Mouse (Mus musculus): ENCODE measurements around the gene Slc9b2. TPM values are rescaled to one million over a fixed set of nuclear protein-coding genes. Genes with fewer than 3 reads are reported as not detected.

Gene Slc9b2
- polyA plus RNA-seq, 1 experiment from 2014 or later: 1.0 TPM

- no peak overlapping the region for H3K9ac ChIP-seq
- no peak overlapping the region for H3K4me2 ChIP-seq
- H3K4me1 ChIP-seq: peaks cover under 1% of the 10 kb centered on the region; the same call in 1 of the 2 replicates
- ATAC-seq (ENCODE audit: extremely low read depth, insufficient number of reproducible peaks, low FRiP score, low TSS enrichment): no peak
- no peaks in the 10 kb centered on the region for H3K36me3 ChIP-seq
- 53% methylated on average over 3 of the region's 3 CpGs for WGBS
- H3K9me3 ChIP-seq: no peaks in the 10 kb centered on the region
- no peak overlapping the region for H3K4me3 ChIP-seq
- H3K27me3 ChIP-seq (replicated peaks): no peaks in the 10 kb centered on the region
- no peak overlapping the region for H3K27ac ChIP-seq (replicated peaks)
Observed at GRCm38 (mm10) chr3:135285807-135286206, 21.7 kb upstream of the Slc9b2 start.

GRCm38 (mm10) chr3:135288138-135288750 is 19.3 kb upstream of the Slc9b2 start:
- ATAC-seq (ENCODE audit: extremely low read depth, insufficient number of reproducible peaks, low FRiP score, low TSS enrichment): no peak
- 75% methylated on average over 8 of the region's 8 CpGs for WGBS
- no peak overlapping the region for H3K27ac ChIP-seq (replicated peaks)
- no peaks in the 10 kb centered on the region for H3K9me3 ChIP-seq
- H3K9ac ChIP-seq: no peak overlapping the region
- no peak overlapping the region for H3K4me2 ChIP-seq
- no peak overlapping the region for H3K4me3 ChIP-seq
- no peaks in the 10 kb centered on the region for H3K27me3 ChIP-seq (replicated peaks)
- no peaks in the 10 kb centered on the region for H3K4me1 ChIP-seq
- no peaks in the 10 kb centered on the region for H3K36me3 ChIP-seq

- no peak for ATAC-seq (ENCODE audit: extremely low read depth, insufficient number of reproducible peaks, low FRiP score, low TSS enrichment)
- Histone ChIP-seq H3K9ac (no peak overlapping the region), H3K36me3 (no peaks in the 10 kb centered on the region), H3K4me1 (peaks cover 7% of the 10 kb centered on the region), H3K4me3 (no peak overlapping the region), H3K4me2 (no peak overlapping the region), H3K27me3 (replicated peaks) (no peaks in the 10 kb centered on the region), H3K9me3 (no peaks in the 10 kb centered on the region), H3K27ac (replicated peaks) (no peak overlapping the region)
- WGBS: 88% methylated on average over 1 of the region's 1 CpGs
Observed at GRCm38 (mm10) chr3:135289148-135289547, 18.4 kb upstream of the Slc9b2 start.

GRCm38 (mm10) chr3:135290249-135290894 is 17.1 kb upstream of the Slc9b2 start:
- H3K9me3 ChIP-seq: no peaks in the 10 kb centered on the region
- no peaks in the 10 kb centered on the region for H3K27me3 ChIP-seq (replicated peaks)
- no peak overlapping the region for H3K9ac ChIP-seq
- H3K36me3 ChIP-seq: no peaks in the 10 kb centered on the region
- peaks cover 7% of the 10 kb centered on the region for H3K4me1 ChIP-seq
- no peak for ATAC-seq (ENCODE audit: extremely low read depth, insufficient number of reproducible peaks, low FRiP score, low TSS enrichment)
- no peak overlapping the region for H3K4me3 ChIP-seq
- H3K4me2 ChIP-seq: no peak overlapping the region
- 99% methylated on average over 7 of the region's 7 CpGs for WGBS
- no peak overlapping the region for H3K27ac ChIP-seq (replicated peaks)

- H3K4me1 ChIP-seq: peaks cover 7% of the 10 kb centered on the region
- H3K27me3 ChIP-seq (replicated peaks): no peaks in the 10 kb centered on the region
- 29% methylated on average over 7 of the region's 7 CpGs for WGBS
- H3K9me3 ChIP-seq: no peaks in the 10 kb centered on the region
- no peak for ATAC-seq (ENCODE audit: extremely low read depth, insufficient number of reproducible peaks, low FRiP score, low TSS enrichment)
- no peaks in the 10 kb centered on the region for H3K36me3 ChIP-seq
- no peak overlapping the region for H3K9ac ChIP-seq
- no peak overlapping the region for H3K4me3 ChIP-seq
- H3K4me2 ChIP-seq: no peak overlapping the region
- H3K27ac ChIP-seq (replicated peaks): no peak overlapping the region
Observed at GRCm38 (mm10) chr3:135293703-135294102, 13.8 kb upstream of the Slc9b2 start.

GRCm38 (mm10) chr3:135295559-135295958 is 11.9 kb upstream of the Slc9b2 start:
- no peak overlapping the region for H3K27ac ChIP-seq (replicated peaks)
- no peaks in the 10 kb centered on the region for H3K9me3 ChIP-seq
- no peak overlapping the region for H3K4me2 ChIP-seq
- WGBS: 86% methylated on average over 1 of the region's 1 CpGs
- no peaks in the 10 kb centered on the region for H3K27me3 ChIP-seq (replicated peaks)
- no peak overlapping the region for H3K4me3 ChIP-seq
- H3K4me1 ChIP-seq: peaks cover 7% of the 10 kb centered on the region
- ATAC-seq (ENCODE audit: extremely low read depth, insufficient number of reproducible peaks, low FRiP score, low TSS enrichment): no peak
- H3K9ac ChIP-seq: no peak overlapping the region
- H3K36me3 ChIP-seq: no peaks in the 10 kb centered on the region

- Histone ChIP-seq H3K9ac (no peak overlapping the region), H3K4me1 (peaks cover 6% of the 10 kb centered on the region), H3K27ac (replicated peaks) (no peak overlapping the region), H3K36me3 (no peaks in the 10 kb centered on the region), H3K9me3 (no peaks in the 10 kb centered on the region), H3K4me3 (no peak overlapping the region), H3K27me3 (replicated peaks) (no peaks in the 10 kb centered on the region), H3K4me2 (no peak overlapping the region)
- ATAC-seq (ENCODE audit: extremely low read depth, insufficient number of reproducible peaks, low FRiP score, low TSS enrichment): no peak
- 54% methylated on average over 3 of the region's 3 CpGs for WGBS
Observed at GRCm38 (mm10) chr3:135298560-135298959, 8.9 kb upstream of the Slc9b2 start.

GRCm38 (mm10) chr3:135300081-135300480 is 7.4 kb upstream of the Slc9b2 start:
- no peak for ATAC-seq (ENCODE audit: extremely low read depth, insufficient number of reproducible peaks, low FRiP score, low TSS enrichment)
- 62% methylated on average over 6 of the region's 6 CpGs for WGBS

GRCm38 (mm10) chr3:135304060-135304459 is 3.4 kb upstream of the Slc9b2 start:
- Histone ChIP-seq H3K4me2 (no peak overlapping the region), H3K27me3 (replicated peaks) (peaks cover 6% of the 10 kb centered on the region; the same call in 1 of the 2 replicates), H3K4me1 (no peaks in the 10 kb centered on the region), H3K4me3 (no peak overlapping the region), H3K9me3 (no peaks in the 10 kb centered on the region), H3K9ac (no peak overlapping the region), H3K36me3 (no peaks in the 10 kb centered on the region), H3K27ac (replicated peaks) (no peak overlapping the region)
- ATAC-seq (ENCODE audit: extremely low read depth, insufficient number of reproducible peaks, low FRiP score, low TSS enrichment): no peak
- WGBS: 33% methylated on average over 6 of the region's 6 CpGs

More at GRCm38 (mm10) chr3:135300081-135300480, 7.4 kb upstream of the Slc9b2 start:
- H3K27ac ChIP-seq (replicated peaks): no peak overlapping the region
- H3K4me3 ChIP-seq: no peak overlapping the region
- H3K9me3 ChIP-seq: no peaks in the 10 kb centered on the region
- no peak overlapping the region for H3K9ac ChIP-seq
- H3K36me3 ChIP-seq: no peaks in the 10 kb centered on the region
- no peaks in the 10 kb centered on the region for H3K4me1 ChIP-seq
- no peak overlapping the region for H3K4me2 ChIP-seq
- H3K27me3 ChIP-seq (replicated peaks): no peaks in the 10 kb centered on the region

GRCm38 (mm10) chr3:135304566-135304965 is 2.9 kb upstream of the Slc9b2 start:
- Histone ChIP-seq H3K36me3 (no peaks in the 10 kb centered on the region), H3K9ac (no peak overlapping the region), H3K4me2 (no peak overlapping the region), H3K9me3 (no peaks in the 10 kb centered on the region), H3K27ac (replicated peaks) (no peak overlapping the region), H3K4me1 (no peaks in the 10 kb centered on the region), H3K4me3 (no peak overlapping the region), H3K27me3 (replicated peaks) (peaks cover 6% of the 10 kb centered on the region; the same call in 1 of the 2 replicates)
- ATAC-seq (ENCODE audit: extremely low read depth, insufficient number of reproducible peaks, low FRiP score, low TSS enrichment): no peak
- 38% methylated on average over 9 of the region's 9 CpGs for WGBS

- Histone ChIP-seq H3K27ac (replicated peaks) (no peak overlapping the region), H3K9me3 (no peaks in the 10 kb centered on the region), H3K9ac (no peak overlapping the region), H3K36me3 (no peaks in the 10 kb centered on the region), H3K4me3 (no peak overlapping the region), H3K27me3 (replicated peaks) (no peaks in the 10 kb centered on the region), H3K4me1 (no peaks in the 10 kb centered on the region), H3K4me2 (no peak overlapping the region)
- WGBS: 40% methylated on average over 2 of the region's 2 CpGs
- ATAC-seq (ENCODE audit: extremely low read depth, insufficient number of reproducible peaks, low FRiP score, low TSS enrichment): no peak
Observed at GRCm38 (mm10) chr3:135312916-135313491, 5.5 kb downstream of the Slc9b2 start.

- Histone ChIP-seq H3K9me3 (no peaks in the 10 kb centered on the region), H3K4me3 (no peak overlapping the region), H3K36me3 (no peaks in the 10 kb centered on the region), H3K9ac (no peak overlapping the region), H3K4me2 (no peak overlapping the region), H3K27ac (replicated peaks) (no peak overlapping the region), H3K27me3 (replicated peaks) (no peaks in the 10 kb centered on the region), H3K4me1 (no peaks in the 10 kb centered on the region)
- ATAC-seq (ENCODE audit: extremely low read depth, insufficient number of reproducible peaks, low FRiP score, low TSS enrichment): no peak
- WGBS: 74% methylated on average over 2 of the region's 2 CpGs
Observed at GRCm38 (mm10) chr3:135313727-135314126, 6.2 kb downstream of the Slc9b2 start.

Data from heart, embryonic 13.5 days (tissue).